Mouse (Mus musculus): ENCODE measurements around the gene Il17re. TPM values are rescaled to one million over a fixed set of nuclear protein-coding genes. Genes with fewer than 3 reads are reported as not detected.

Il17re gene
- polyA plus RNA-seq, 1 experiment from 2014 or later = 0.09 TPM

GRCm38 (mm10) chr6:113517434-113518080 is 59.3 kb downstream of the Il17re start:
- no peak for ATAC-seq (ENCODE audit: low FRiP score, low read depth)
- Histone ChIP-seq H3K4me3 (no peak overlapping the region), H3K9me3 (no peaks in the 10 kb centered on the region), H3K27ac (replicated peaks) (no peak overlapping the region), H3K4me1 (replicated peaks) (no peaks in the 10 kb centered on the region), H3K4me2 (no peak overlapping the region), H3K27me3 (no peaks in the 10 kb centered on the region), H3K9ac (no peak overlapping the region), H3K36me3 (peaks cover 92% of the 10 kb centered on the region)
- WGBS = 93% methylated on average over 8 of the region's 8 CpGs

Small RNA genes within 50 kb of the gene (microRNA-seq; reads per million reads assigned to microRNA genes)
- gene Gm24387 = not detected

Other genes with a start within 250 kb of the Il17re start
- gene Mtmr14, start 220.6 kb upstream of the Il17re start, polyA plus RNA-seq (2015; fragmentation: Nextera tagmentation; extraction: Ambion mirVana) = 35.7 and 41.0 TPM in 2 replicates
- 4.8 and 10.2 TPM in 2 replicates for gene Cpne9, start 176.2 kb upstream of the Il17re start, polyA plus RNA-seq (2015; fragmentation: Nextera tagmentation; extraction: Ambion mirVana)
- gene Brpf1, start 151.3 kb upstream of the Il17re start, polyA plus RNA-seq (2015; fragmentation: Nextera tagmentation; extraction: Ambion mirVana) = 16.3 and 17.1 TPM in 2 replicates
- 8.5 and 9.3 TPM in 2 replicates for gene Ogg1, start 131.5 kb upstream of the Il17re start, polyA plus RNA-seq (2015; fragmentation: Nextera tagmentation; extraction: Ambion mirVana)
- 112 and 117 TPM in 2 replicates for gene Camk1, start 114.5 kb upstream of the Il17re start, polyA plus RNA-seq (2015; fragmentation: Nextera tagmentation; extraction: Ambion mirVana)
- gene Tada3, start 80.6 kb upstream of the Il17re start, polyA plus RNA-seq (2015; fragmentation: Nextera tagmentation; extraction: Ambion mirVana) = 70.7 and 77.5 TPM in 2 replicates
- gene Arpc4, start 80.4 kb upstream of the Il17re start, polyA plus RNA-seq (2015; fragmentation: Nextera tagmentation; extraction: Ambion mirVana) = 413 and 423 TPM in 2 replicates
- 11.1 and 11.3 TPM in 2 replicates for gene Ttll3, start 69.2 kb upstream of the Il17re start, polyA plus RNA-seq (2015; fragmentation: Nextera tagmentation; extraction: Ambion mirVana)
- 18.7 and 23.3 TPM in 2 replicates for gene Rpusd3, start 39.1 kb upstream of the Il17re start, polyA plus RNA-seq (2015; fragmentation: Nextera tagmentation; extraction: Ambion mirVana)
- not detected in 2 replicates for gene Cidec, start 22.7 kb upstream of the Il17re start, polyA plus RNA-seq (2015; fragmentation: Nextera tagmentation; extraction: Ambion mirVana)
- gene Jagn1, start 15.9 kb upstream of the Il17re start, polyA plus RNA-seq (2015; fragmentation: Nextera tagmentation; extraction: Ambion mirVana) = 96.5 and 98.2 TPM in 2 replicates
- 3.2 and 4.6 TPM in 2 replicates for gene Il17rc, start 12.9 kb downstream of the Il17re start, polyA plus RNA-seq (2015; fragmentation: Nextera tagmentation; extraction: Ambion mirVana)
- gene Creld1, start 24.8 kb downstream of the Il17re start, polyA plus RNA-seq (2015; fragmentation: Nextera tagmentation; extraction: Ambion mirVana) = 77.8 and 92.7 TPM in 2 replicates
- gene Prrt3, start 43.4 kb downstream of the Il17re start, polyA plus RNA-seq (2015; fragmentation: Nextera tagmentation; extraction: Ambion mirVana) = 11.3 and 12.6 TPM in 2 replicates
- 109 and 115 TPM in 2 replicates for gene Emc3, start 73.2 kb downstream of the Il17re start, polyA plus RNA-seq (2015; fragmentation: Nextera tagmentation; extraction: Ambion mirVana)
- gene Fancd2, start 73.2 kb downstream of the Il17re start, polyA plus RNA-seq (2015; fragmentation: Nextera tagmentation; extraction: Ambion mirVana) = 2.0 and 2.6 TPM in 2 replicates
- not detected in 2 replicates for gene Fancd2os, start 142.2 kb downstream of the Il17re start, polyA plus RNA-seq (2015; fragmentation: Nextera tagmentation; extraction: Ambion mirVana)
- 244 and 249 TPM in 2 replicates for gene Brk1, start 146.3 kb downstream of the Il17re start, polyA plus RNA-seq (2015; fragmentation: Nextera tagmentation; extraction: Ambion mirVana)
- gene Vhl, start 165.5 kb downstream of the Il17re start, polyA plus RNA-seq (2015; fragmentation: Nextera tagmentation; extraction: Ambion mirVana) = 71.2 and 78.7 TPM in 2 replicates
- gene Irak2, start 180.0 kb downstream of the Il17re start, polyA plus RNA-seq (2015; fragmentation: Nextera tagmentation; extraction: Ambion mirVana) = 2.9 and 3.6 TPM in 2 replicates
- gene Tatdn2, start 238.6 kb downstream of the Il17re start, polyA plus RNA-seq (2015; fragmentation: Nextera tagmentation; extraction: Ambion mirVana) = 0.78 and 1.5 TPM in 2 replicates

Measured in hindbrain, embryonic 15.5 days (tissue).